Mouse (Mus musculus) gastrocnemius, postnatal 14 days (tissue): ENCODE results near the gene Fgfr1op. TPM values are rescaled to one million over a fixed set of nuclear protein-coding genes. Genes with fewer than 3 reads are reported as not detected.
A peak's percentile ranks its signal among the peaks of the same experiment; 100 is the strongest.
"Not testable (repeated sequence)": the region's sequence is repeated elsewhere in the genome, so short reads cannot be mapped to it uniquely, and the experiment has no call there.

Experiments
- DNase-seq: peaks from one replicate; pipeline ENCODE4 v3.0.0; 2021; ENCODE audit warnings: mixed read lengths
- intact Hi-C: fragments of 180-260 bp; cut with DNase I; formaldehyde crosslinking; loops from one replicate; pipeline ENCODE4 v1.15.1; 2025; ENCODE audit warnings: low total_unique reads
- total RNA-seq, 2 experiments: library from RNA; stranded (reverse); gene quantifications; 2 replicates each; pipeline ENCODE4 v1.2.3; 2021

Gene Fgfr1op
- total RNA-seq, 2 experiments from 2014 or later: 11.7 to 13.4 TPM

- DNase-seq, intact Hi-C loops: not testable (repeated sequence)
These were observed 676 bp downstream of the Fgfr1op start for GRCm38 (mm10) chr17:8165977-8166376.

- intact Hi-C loops, DNase-seq: not testable (repeated sequence)
These were observed 1.2 kb downstream of the Fgfr1op start for GRCm38 (mm10) chr17:8166454-8166853.

GRCm38 (mm10) chr17:8167436-8167835, 2.1 kb downstream of the Fgfr1op start:
- intact Hi-C loops: not testable (repeated sequence)
- peak; percentile 9 for DNase-seq

- intact Hi-C loops: no loop called here
These were observed 5.0 kb downstream of the Fgfr1op start for GRCm38 (mm10) chr17:8170331-8170730.

GRCm38 (mm10) chr17:8171081-8171480, 5.8 kb downstream of the Fgfr1op start:
- intact Hi-C loops: no loop called here
- no peak for DNase-seq

More at GRCm38 (mm10) chr17:8170331-8170730, 5.0 kb downstream of the Fgfr1op start:
- no peak for DNase-seq

- intact Hi-C loops: no loop called here
- DNase-seq: no peak
These were observed 11.8 kb downstream of the Fgfr1op start for GRCm38 (mm10) chr17:8177090-8177489.

GRCm38 (mm10) chr17:8183815-8184214, 18.5 kb downstream of the Fgfr1op start:
- no peak for DNase-seq
- intact Hi-C loops: no loop called here

GRCm38 (mm10) chr17:8184217-8184616, 18.9 kb downstream of the Fgfr1op start:
- DNase-seq: no peak
- intact Hi-C loops: no loop called here

- DNase-seq: no peak
- intact Hi-C loops: no loop called here
These were observed 28.4 kb downstream of the Fgfr1op start for GRCm38 (mm10) chr17:8193678-8194077.

- intact Hi-C loops: no loop called here
- DNase-seq: no peak
These were observed 30.5 kb downstream of the Fgfr1op start for GRCm38 (mm10) chr17:8195685-8196376.

- intact Hi-C loops: no loop called here
- DNase-seq: no peak
These were observed 32.4 kb downstream of the Fgfr1op start for GRCm38 (mm10) chr17:8197652-8198051.

GRCm38 (mm10) chr17:8199067-8199935, 34.0 kb downstream of the Fgfr1op start:
- no peak for DNase-seq
- intact Hi-C loops: no loop called here

- DNase-seq: no peak
- intact Hi-C loops: no loop called here
These were observed 34.6 kb downstream of the Fgfr1op start for GRCm38 (mm10) chr17:8199936-8200330.

- intact Hi-C loops: no loop called here
- DNase-seq: no peak
These were observed 38.2 kb downstream of the Fgfr1op start for GRCm38 (mm10) chr17:8203487-8203886.

- intact Hi-C loops, DNase-seq: not testable (repeated sequence)
These were observed 39.9 kb downstream of the Fgfr1op start for GRCm38 (mm10) chr17:8205221-8205631.

- intact Hi-C loops: no loop called here
- no peak for DNase-seq
These were observed 41.4 kb downstream of the Fgfr1op start for GRCm38 (mm10) chr17:8206691-8207090.

- DNase-seq: no peak
- intact Hi-C loops: no loop called here
These were observed 44.4 kb downstream of the Fgfr1op start for GRCm38 (mm10) chr17:8209696-8210095.

GRCm38 (mm10) chr17:8210170-8210569, 44.9 kb downstream of the Fgfr1op start:
- intact Hi-C loops: no loop called here
- no peak for DNase-seq

- intact Hi-C loops: no loop called here
- no peak for DNase-seq
These were observed 45.4 kb downstream of the Fgfr1op start for GRCm38 (mm10) chr17:8210675-8211074.

- intact Hi-C loops: no loop called here
- DNase-seq: no peak
These were observed 46.1 kb downstream of the Fgfr1op start for GRCm38 (mm10) chr17:8211399-8211798.

GRCm38 (mm10) chr17:8214369-8214768, 49.1 kb downstream of the Fgfr1op start:
- intact Hi-C loops: no loop called here
- DNase-seq: no peak
